In genomic region chr14:73092871-73093270, GRCm38 (mm10) we compare ENCODE assay signal across 30 mouse cellular contexts. TPM values are rescaled to one million over a fixed set of nuclear protein-coding genes. Genes with fewer than 3 reads are reported as not detected.
A peak's percentile ranks its signal among the peaks of the same experiment; 100 is the strongest.
DNase-seq lines count a peak whose midpoint lies in the region; ATAC-seq lines count a peak whose summit lies in the region.
"Had no signal": no experiment of that assay in that cellular context is flagged by ENCODE, and none has a peak within 500 bp of the region (broad histone marks: within the 10 kb centered on the region; RNA-seq: fewer than 3 reads in every experiment).

No protein-coding gene starts in this region.

- no peaks in the 10 kb centered on the region for H3K4me1 ChIP-seq in heart, embryonic 12.5 days (replicated peaks)
- no peaks in the 10 kb centered on the region for H3K4me1 ChIP-seq in intestine, embryonic 14.5 days (replicated peaks; ENCODE audit: control insufficient read depth, insufficient read depth, low read length)
- H3K4me1 ChIP-seq in intestine, embryonic 15.5 days (replicated peaks) = no peaks in the 10 kb centered on the region
- H3K4me1 ChIP-seq: embryonic facial prominence, embryonic 13.5 days; embryonic facial prominence, embryonic 15.5 days; forebrain, embryonic 10.5 days; forebrain, embryonic 12.5 days had no signal

- H3K36me3 ChIP-seq in heart, embryonic 12.5 days = no peaks in the 10 kb centered on the region
- no peaks in the 10 kb centered on the region for H3K36me3 ChIP-seq in intestine, embryonic 14.5 days (ENCODE audit: control insufficient read depth, insufficient read depth, low read length)
- no peaks in the 10 kb centered on the region for H3K36me3 ChIP-seq in intestine, embryonic 15.5 days
- H3K36me3 ChIP-seq: embryonic facial prominence, embryonic 13.5 days; embryonic facial prominence, embryonic 15.5 days; forebrain, embryonic 10.5 days; forebrain, embryonic 12.5 days; G1E had no signal

- no peak for ATAC-seq in heart, embryonic 12.5 days (ENCODE audit: insufficient number of reproducible peaks, low FRiP score)
- no peak for ATAC-seq in intestine, embryonic 14.5 days (replicated peaks; ENCODE audit: low FRiP score, low TSS enrichment, low read depth)
- ATAC-seq in intestine, embryonic 15.5 days = no peak
- peak; percentile 74 for ATAC-seq in granulocyte monocyte progenitor cell, adult 5-6 weeks (replicated peaks; ENCODE audit: poor library complexity, severe bottlenecking)
- peak; percentile 57; the same call in 1 of the 2 replicates for ATAC-seq in megakaryocyte progenitor cell, adult 5-6 weeks (replicated peaks; ENCODE audit: poor library complexity)
- ATAC-seq: activated CD4-positive, CD25-positive, alpha-beta regulatory T cell, adult 4 months; CD4-positive, CD25-positive, alpha-beta regulatory T cell, adult 4 months; forebrain, embryonic 14.5 days; Patski had no signal

- 71% methylated on average over 3 of the region's 3 CpGs for WGBS in heart, embryonic 12.5 days
- WGBS in intestine, embryonic 14.5 days = 91% methylated on average over 3 of the region's 3 CpGs
- WGBS in intestine, embryonic 15.5 days = 89% methylated on average over 3 of the region's 3 CpGs

- H3K4me2 ChIP-seq in heart, embryonic 12.5 days = no peak overlapping the region
- no peak overlapping the region for H3K4me2 ChIP-seq in intestine, embryonic 14.5 days (ENCODE audit: low read length)
- H3K4me2 ChIP-seq in intestine, embryonic 15.5 days (replicated peaks) = no peak overlapping the region
- H3K4me2 ChIP-seq: embryonic facial prominence, embryonic 13.5 days; embryonic facial prominence, embryonic 15.5 days; forebrain, embryonic 12.5 days had no signal

- no peaks in the 10 kb centered on the region; the same call in 1 of the 2 replicates for H3K9me3 ChIP-seq in heart, embryonic 12.5 days (replicated peaks)
- H3K9me3 ChIP-seq in intestine, embryonic 14.5 days (ENCODE audit: control insufficient read depth, low read length) = no peaks in the 10 kb centered on the region
- H3K9me3 ChIP-seq in intestine, embryonic 15.5 days = no peaks in the 10 kb centered on the region
- H3K9me3 ChIP-seq: embryonic facial prominence, embryonic 13.5 days; embryonic facial prominence, embryonic 15.5 days; forebrain, embryonic 10.5 days; forebrain, embryonic 12.5 days; G1E had no signal

- no peak overlapping the region for H3K27ac ChIP-seq in heart, embryonic 12.5 days (ENCODE audit: poor library complexity, severe bottlenecking)
- H3K27ac ChIP-seq in intestine, embryonic 14.5 days (ENCODE audit: low read depth) = no peak overlapping the region
- H3K27ac ChIP-seq in intestine, embryonic 15.5 days = no peak overlapping the region
- H3K27ac ChIP-seq: embryonic facial prominence, embryonic 13.5 days; embryonic facial prominence, embryonic 15.5 days; forebrain, embryonic 10.5 days; forebrain, embryonic 12.5 days had no signal

- H3K4me3 ChIP-seq in heart, embryonic 12.5 days = no peak overlapping the region
- no peak overlapping the region for H3K4me3 ChIP-seq in intestine, embryonic 14.5 days (ENCODE audit: low read depth, low read length)
- no peak overlapping the region for H3K4me3 ChIP-seq in intestine, embryonic 15.5 days (replicated peaks)
- H3K4me3 ChIP-seq: embryonic facial prominence, embryonic 13.5 days; embryonic facial prominence, embryonic 15.5 days; erythroblast, embryonic 14.5 days; forebrain, embryonic 10.5 days; forebrain, embryonic 12.5 days had no signal

- no peak overlapping the region for H3K9ac ChIP-seq in heart, embryonic 12.5 days
- H3K9ac ChIP-seq in intestine, embryonic 14.5 days (ENCODE audit: low read length) = no peak overlapping the region
- no peak overlapping the region for H3K9ac ChIP-seq in intestine, embryonic 15.5 days
- H3K9ac ChIP-seq: embryonic facial prominence, embryonic 13.5 days; embryonic facial prominence, embryonic 15.5 days; forebrain, embryonic 12.5 days had no signal

- peaks cover 5% of the 10 kb centered on the region for H3K27me3 ChIP-seq in heart, embryonic 12.5 days (replicated peaks)
- no peaks in the 10 kb centered on the region for H3K27me3 ChIP-seq in intestine, embryonic 14.5 days (replicated peaks; ENCODE audit: control insufficient read depth, insufficient read depth, low read length)
- no peaks in the 10 kb centered on the region for H3K27me3 ChIP-seq in intestine, embryonic 15.5 days (replicated peaks)
- H3K27me3 ChIP-seq: CH12.LX; embryonic facial prominence, embryonic 13.5 days; embryonic facial prominence, embryonic 15.5 days; forebrain, embryonic 12.5 days had no signal

- DNase-seq in heart, adult 11 months = peak; percentile 59
- peak; percentile 20 for DNase-seq in intestine, embryonic 14.5 days (ENCODE audit: low spot score)
- DNase-seq in spleen, postnatal 14 days (ENCODE audit: low spot score in 2 of 2) = no peak
- DNase-seq: adrenal gland, adult 8-10 months; adrenal gland, postnatal 14 days; adrenal gland, postnatal 36 days; B cell, adult 2 months; cerebellum, adult 11 months; cerebellum, adult 18-20 months; cerebellum, adult 8-10 months; cerebellum, adult 9-11 months; cerebellum, postnatal 14 days; cerebellum, postnatal 36 days; embryo, embryonic 11 days had no signal

RNA-seq across cellular contexts. Expression of gene Rcbtb2, which starts 30.0 kb away (rescaled TPM):
- polyA plus RNA-seq in heart, embryonic 12.5 days (2016; fragmentation: Nextera tagmentation; extraction: Ambion mirVana) = 73.0 and 76.2 TPM in 2 replicates
- 89.3 and 105 TPM in 2 replicates for polyA plus RNA-seq in intestine, embryonic 14.5 days (2014; fragmentation: Nextera tagmentation; extraction: Ambion mirVana)
- polyA plus RNA-seq in intestine, embryonic 15.5 days (2015; fragmentation: Nextera tagmentation; extraction: Ambion mirVana) = 69.2 and 77.0 TPM in 2 replicates
- 33.5 and 57.3 TPM in 2 replicates for total RNA-seq in granulocyte monocyte progenitor cell, adult 5-6 weeks (2014; fragmentation: Nextera tagmentation)
- total RNA-seq in granulocyte monocyte progenitor cell, adult 5-6 weeks (2017) = 28.0 and 35.6 TPM in 2 replicates
- 51.8 and 54.3 TPM in 2 replicates for total RNA-seq in megakaryocyte progenitor cell, adult 5-6 weeks (2015)
- 25.6 and 31.8 TPM in 2 replicates for total RNA-seq in megakaryocyte progenitor cell, adult 5-6 weeks (2017)

RNA-seq across cellular contexts. Expression of gene Cysltr2, which starts 44.0 kb away (rescaled TPM):
- polyA plus RNA-seq in heart, embryonic 12.5 days (2016; fragmentation: Nextera tagmentation; extraction: Ambion mirVana) = not detected in 2 replicates
- 0.27 TPM in 1 of 2 replicates, not detected in the other for polyA plus RNA-seq in intestine, embryonic 14.5 days (2014; fragmentation: Nextera tagmentation; extraction: Ambion mirVana)
- polyA plus RNA-seq in intestine, embryonic 15.5 days (2015; fragmentation: Nextera tagmentation; extraction: Ambion mirVana) = 0.19 and 0.21 TPM in 2 replicates
- 1.4 TPM in 1 of 2 replicates, not detected in the other for total RNA-seq in granulocyte monocyte progenitor cell, adult 5-6 weeks (2014; fragmentation: Nextera tagmentation)
- 0.39 TPM in 1 of 2 replicates, not detected in the other for total RNA-seq in granulocyte monocyte progenitor cell, adult 5-6 weeks (2017)
- 0.44 and 1.8 TPM in 2 replicates for total RNA-seq in megakaryocyte progenitor cell, adult 5-6 weeks (2015)
- total RNA-seq in megakaryocyte progenitor cell, adult 5-6 weeks (2017) = 0.98 TPM in 1 of 2 replicates, not detected in the other
- polyA plus RNA-seq: embryonic facial prominence, embryonic 11.5 days; embryonic facial prominence, embryonic 13.5 days; embryonic facial prominence, embryonic 15.5 days; erythroblast, embryonic 14.5 days; forebrain, embryonic 10.5 days; forebrain, embryonic 12.5 days; G1E; Patski had no signal

Comparison
In these comparisons a context has a peak if more than half of its experiments do, and no peak if none do; other contexts are left out.
1. DNase-seq: peak in heart, adult 11 months (single experiment) and intestine, embryonic 14.5 days (single experiment); none in spleen, postnatal 14 days (0 of 2).
2. ATAC-seq: peak in granulocyte monocyte progenitor cell, adult 5-6 weeks (single experiment) and megakaryocyte progenitor cell, adult 5-6 weeks (single experiment); none in heart, embryonic 12.5 days (single experiment), intestine, embryonic 14.5 days (single experiment) and intestine, embryonic 15.5 days (single experiment).